Mouse (Mus musculus) retina, embryonic 14.5 days (tissue): ENCODE measurements around the gene Hsf4.
A peak's percentile ranks its signal among the peaks of the same experiment; 100 is the strongest.

Experiments used
- DNase-seq: peaks from one replicate; pipeline ENCODE4 v3.0.0-alpha.2; 2015; ENCODE audit warnings: low spot score

Hsf4 gene

GRCm38 (mm10) chr8:105259721-105260320 lies 9.8 kb upstream of the Hsf4 start:
- peak; percentile 91 for DNase-seq

GRCm38 (mm10) chr8:105260371-105261099 lies 9.1 kb upstream of the Hsf4 start:
- no peak for DNase-seq

DNA sequence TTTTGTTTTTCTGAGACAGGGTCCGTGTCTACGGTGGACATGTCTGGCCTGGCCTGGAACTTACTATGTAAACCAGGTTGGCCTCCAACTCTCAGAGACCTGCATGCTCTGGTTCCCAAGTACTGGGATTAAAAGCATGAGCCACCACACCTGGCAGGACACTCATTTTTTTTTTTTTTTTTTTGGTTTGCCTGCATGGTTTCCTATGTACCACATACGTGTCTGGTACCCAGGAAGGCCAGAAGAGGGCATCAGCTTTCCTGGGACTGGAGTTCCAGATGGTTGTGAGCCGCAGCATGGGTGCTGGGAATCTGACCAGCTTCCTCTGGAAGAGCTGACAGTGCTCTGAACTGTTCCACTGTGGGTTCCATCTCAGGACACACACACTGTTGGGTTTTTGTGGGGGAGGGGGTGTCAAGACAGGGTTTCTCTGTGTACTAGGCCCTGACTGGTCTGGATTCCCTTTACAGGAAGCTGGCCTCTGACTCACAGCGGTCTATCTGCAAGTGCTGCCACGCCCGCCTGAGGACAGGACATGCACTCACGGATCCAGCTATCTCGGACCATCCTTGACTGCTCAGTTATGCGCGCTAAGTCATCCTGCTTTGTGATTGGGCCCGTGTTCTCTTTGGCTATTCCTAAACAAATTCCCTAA lies 8.1 kb upstream of the Hsf4 start:
- DNase-seq, result no peak

DNA sequence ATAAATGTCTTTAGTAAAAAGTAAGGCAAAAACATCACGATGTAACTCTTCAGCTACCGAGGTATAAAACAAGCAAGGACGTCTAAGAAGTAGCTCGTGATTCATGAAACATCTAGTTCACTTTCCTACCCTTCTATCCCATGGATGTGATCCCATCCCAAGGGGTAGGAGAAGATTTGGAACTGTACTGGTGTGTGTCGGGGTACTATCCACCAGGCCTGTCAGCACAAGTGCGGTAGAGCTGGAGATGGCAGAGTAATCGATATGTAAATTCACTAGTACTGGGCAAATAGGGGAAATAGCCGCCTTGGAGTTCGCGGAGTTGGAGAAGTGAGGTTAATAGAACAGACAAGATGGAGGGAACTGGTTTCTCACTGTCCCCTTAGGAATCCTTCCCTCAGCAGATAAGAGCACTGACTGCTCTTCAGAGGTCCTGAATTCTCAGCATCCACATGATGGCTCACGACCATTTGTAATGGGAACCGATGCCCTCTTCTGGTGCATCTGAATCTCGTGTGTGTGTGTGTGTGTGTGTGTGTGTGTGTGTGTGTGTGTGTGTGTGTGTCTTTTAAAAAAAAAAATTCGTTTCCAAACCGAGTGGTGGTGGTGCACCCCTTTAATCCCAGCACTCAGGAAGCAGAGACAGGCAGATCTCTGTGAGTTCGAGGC lies 6.2 kb upstream of the Hsf4 start:
- no peak for DNase-seq

DNA sequence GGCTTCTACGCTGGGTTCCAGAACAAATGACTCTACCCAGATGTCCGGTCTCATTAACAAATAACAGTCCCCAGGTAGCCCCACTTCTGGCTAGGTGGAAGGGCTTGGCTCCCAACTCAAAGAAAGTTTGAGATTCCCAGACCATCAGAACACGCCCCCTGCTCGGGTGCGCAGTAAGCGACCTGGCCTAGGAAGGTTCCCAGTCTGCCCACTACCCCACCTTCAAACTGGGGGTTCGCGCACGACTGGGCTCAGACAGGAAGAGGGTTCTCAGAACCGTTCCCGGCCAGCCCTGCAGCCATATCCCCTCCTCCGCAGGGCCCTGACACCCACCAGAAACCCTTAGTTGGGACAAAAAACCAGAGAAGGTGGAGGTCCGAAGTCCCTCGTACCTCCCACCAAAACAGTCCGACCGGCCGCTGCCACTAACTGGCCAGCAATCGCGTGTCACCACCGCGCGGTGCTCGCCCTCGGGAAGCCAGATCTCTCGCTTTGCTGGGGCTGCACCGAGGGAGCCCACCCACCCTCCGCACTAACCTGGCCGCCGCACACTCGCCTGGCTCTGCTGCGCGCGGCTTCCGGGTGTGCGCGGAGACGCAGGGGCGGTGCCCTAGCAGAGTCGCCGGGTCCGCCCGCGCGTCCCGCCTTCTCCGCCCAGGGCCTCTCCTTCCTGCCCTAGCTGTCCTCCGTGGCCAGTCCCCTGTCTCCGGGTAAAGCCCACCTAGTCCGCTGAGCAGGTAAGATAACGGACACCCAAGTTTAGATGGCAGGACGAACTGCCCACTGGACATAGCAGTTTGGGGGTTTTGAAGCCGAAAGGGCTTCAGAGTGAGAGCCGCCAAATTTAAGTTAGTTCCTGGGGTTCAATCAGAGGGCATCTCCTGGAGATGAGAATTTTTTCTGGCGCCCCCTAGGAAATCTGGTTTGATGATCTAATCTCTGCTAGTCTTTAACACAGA lies 5.3 kb upstream of the Hsf4 start, which contains the start of the genes Tradd and Fbxl8:
Gene Tradd, minus strand, starts transcription at position 586 of the 959 bp plus-strand sequence.
Gene Fbxl8, plus strand, starts transcription at position 625 of the 959 bp plus-strand sequence.
- peak; percentile 66 for DNase-seq

GRCm38 (mm10) chr8:105265128-105265527 lies 4.5 kb upstream of the Hsf4 start:
- no peak for DNase-seq

GRCm38 (mm10) chr8:105266775-105267174 lies 2.8 kb upstream of the Hsf4 start:
- no peak for DNase-seq

DNA sequence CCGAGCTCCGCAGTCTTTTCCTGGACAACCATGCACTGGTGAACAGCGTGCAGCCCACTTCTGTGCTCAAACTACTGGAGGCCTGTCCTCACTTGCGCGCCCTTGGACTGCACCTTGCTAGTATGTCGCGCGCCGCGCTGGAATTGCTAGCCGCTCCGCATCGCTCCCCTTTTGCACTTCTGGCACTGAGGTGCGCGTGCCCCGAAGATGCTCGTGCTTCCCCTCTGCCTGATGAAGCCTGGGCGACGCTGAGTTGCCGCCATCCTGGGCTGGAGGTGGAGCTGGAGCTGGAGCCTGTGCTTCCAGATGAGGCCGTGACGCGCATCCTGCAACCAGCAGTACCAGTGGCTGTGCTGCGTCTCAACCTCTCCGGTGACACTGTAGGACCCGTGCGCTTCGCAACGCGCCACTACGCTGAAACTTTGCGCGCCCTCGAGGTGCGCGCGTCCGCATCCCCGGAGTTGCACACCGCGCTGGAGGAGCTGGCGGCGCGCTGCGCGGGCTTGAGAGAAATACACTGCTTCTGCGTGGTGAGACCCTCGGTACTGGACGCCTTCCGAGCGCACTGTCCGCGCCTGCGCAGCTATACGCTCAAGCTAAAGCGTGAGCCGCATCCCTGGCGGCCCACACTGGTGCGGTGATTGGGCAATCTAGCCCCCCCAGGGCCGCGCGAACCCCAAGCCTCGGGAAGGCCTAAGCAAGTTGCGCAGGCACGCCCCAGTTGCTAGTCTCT lies 1.1 kb upstream of the Hsf4 start:
- DNase-seq, result peak; percentile 79

DNA sequence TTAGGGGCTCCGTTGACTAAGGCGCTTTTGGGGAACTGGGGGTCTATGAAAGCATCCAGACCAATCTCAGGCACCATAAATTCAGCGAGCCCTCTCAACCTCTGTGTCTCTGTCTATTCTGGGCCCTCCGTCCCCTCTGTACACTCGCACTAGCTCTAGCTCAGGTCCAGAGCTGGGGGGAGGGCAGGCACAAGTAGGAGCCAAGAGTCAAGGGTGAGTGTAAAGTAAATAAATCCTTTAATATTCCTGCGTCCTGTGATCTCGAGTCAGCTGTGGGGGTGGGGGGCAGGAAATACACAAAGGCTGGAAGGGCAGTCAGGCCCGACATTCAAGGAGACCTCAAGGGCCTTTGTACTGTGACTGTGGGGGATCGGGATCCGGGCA lies 534 bp upstream of the Hsf4 start:
- no peak for DNase-seq

DNA sequence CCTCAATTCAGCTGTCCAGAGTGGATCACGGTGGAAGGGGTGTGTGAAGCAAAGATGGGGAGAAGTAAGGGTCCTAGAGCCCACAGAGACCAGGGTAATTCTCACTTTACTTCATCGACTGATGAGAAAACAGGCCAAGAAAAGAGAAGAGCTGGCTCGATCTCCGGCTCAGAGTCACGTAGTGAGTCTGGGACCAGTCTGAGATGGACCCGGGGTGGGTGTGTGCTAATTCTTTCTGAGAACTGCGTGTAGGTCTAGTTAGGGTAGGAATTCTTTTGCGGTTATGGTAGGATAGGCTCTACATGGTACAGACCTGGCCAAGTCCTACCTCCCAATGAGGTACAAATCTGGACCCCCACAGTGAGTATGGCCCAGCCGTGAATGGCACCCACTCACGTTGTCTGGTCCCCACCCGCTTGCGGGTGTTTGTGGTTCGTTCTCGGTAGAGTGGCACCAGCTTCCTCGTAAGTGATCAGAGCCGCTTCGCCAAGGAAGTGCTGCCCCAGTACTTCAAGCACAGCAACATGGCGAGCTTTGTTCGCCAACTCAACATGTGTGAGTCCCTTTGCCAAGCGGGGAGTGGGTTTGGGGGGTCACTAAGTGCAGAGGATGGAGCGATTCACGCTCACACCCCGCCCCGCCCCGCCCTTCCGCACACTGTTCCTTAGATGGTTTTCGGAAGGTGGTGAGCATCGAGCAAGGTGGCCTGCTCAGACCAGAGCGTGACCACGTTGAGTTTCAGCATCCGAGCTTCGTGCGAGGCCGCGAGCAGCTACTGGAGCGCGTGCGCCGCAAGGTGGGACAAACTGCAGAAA lies 707 bp downstream of the Hsf4 start:
- DNase-seq, result no peak

- no peak for DNase-seq
These were observed 1.2 kb downstream of the Hsf4 start for GRCm38 (mm10) chr8:105270916-105271186.

DNA sequence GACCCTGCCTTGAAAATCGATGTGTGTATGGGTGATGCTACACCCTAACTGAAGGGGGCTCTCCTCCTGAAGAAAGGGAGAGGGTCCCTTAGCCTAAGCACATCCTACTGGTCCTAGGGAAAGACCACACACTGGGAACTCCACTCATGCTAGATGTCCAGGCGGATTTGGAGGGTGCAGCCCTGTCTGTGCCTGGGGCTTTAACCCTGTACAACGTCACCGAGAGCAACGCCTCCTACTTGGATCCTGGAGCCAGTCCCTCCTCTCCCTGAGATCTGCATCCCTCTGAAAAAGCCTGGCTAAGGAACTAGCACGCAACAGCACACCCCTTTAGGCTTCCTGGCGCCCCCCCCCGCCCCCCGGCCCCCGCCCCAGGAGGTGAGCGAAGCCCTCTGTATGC lies 5.8 kb downstream of the Hsf4 start:
- no peak for DNase-seq

DNA sequence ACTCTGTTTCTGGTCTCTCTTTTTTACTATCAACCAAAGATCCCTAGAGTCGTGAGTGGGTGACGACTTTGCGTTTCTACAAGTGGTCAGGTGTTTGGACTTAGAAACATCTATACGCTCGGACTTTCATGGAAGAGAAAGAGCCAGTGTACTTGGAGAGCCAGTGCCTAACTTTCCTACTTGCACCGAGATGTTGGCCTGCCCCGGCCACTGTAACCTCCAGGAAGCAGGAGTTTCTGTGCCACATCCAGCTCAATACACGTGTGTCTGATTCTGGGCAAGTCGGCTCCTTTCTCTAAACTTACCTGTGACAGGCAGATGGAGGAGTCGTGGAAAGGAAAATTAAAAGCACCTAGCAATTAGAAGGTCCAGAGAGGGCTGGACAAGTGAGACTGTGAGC lies 6.2 kb downstream of the Hsf4 start, which contains the start of gene Nol3:
Gene Nol3, plus strand, starts transcription at position 301 of the 400 bp plus-strand sequence.
- no peak for DNase-seq

GRCm38 (mm10) chr8:105276292-105277120 lies 6.9 kb downstream of the Hsf4 start:
- peak; percentile 75 for DNase-seq

DNA sequence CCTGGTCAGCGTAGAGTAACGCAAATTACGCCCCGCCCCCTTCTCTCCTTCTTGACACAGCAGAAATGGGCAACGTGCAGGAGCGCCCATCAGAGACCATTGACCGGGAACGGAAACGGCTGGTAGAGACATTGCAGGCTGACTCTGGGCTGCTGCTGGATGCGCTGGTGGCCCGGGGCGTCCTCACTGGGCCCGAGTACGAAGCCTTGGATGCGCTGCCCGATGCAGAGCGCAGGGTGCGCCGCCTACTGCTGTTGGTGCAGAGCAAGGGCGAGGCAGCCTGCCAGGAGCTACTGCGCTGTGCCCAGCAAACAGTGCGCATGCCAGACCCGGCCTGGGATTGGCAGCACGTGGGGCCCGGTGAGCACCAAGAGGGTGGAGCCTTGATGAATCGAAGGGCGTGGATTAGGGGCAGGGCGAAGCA lies 9.3 kb downstream of the Hsf4 start:
- peak; percentile 34 for DNase-seq

GRCm38 (mm10) chr8:105280567-105280966 lies 11.0 kb downstream of the Hsf4 start:
- no peak for DNase-seq

GRCm38 (mm10) chr8:105281821-105282220 lies 12.2 kb downstream of the Hsf4 start:
- DNase-seq, result no peak

- no peak for DNase-seq
These were observed 12.6 kb downstream of the Hsf4 start for GRCm38 (mm10) chr8:105282239-105282638.

DNA sequence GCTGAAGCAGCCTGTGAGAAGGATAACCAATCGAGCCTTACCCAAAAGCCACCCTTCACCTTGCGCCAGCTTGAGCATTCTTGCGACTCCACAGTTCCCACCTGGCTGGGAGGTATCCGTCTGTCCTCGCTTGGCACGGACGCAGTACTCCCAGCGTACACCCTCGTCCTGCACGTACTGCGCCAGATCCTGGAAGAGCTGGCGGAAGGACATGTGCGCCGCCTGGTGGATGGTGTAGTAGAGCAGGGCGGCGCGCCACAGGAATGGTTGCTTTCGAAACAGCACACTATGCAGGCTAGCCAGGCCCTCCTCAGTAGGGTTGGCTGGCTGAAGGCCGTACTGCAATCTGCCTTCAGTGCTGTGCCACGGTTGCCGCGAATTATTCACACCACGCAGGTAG lies 13.5 kb downstream of the Hsf4 start:
- DNase-seq, result peak; percentile 60
